Mouse (Mus musculus): ENCODE measurements at regions not wholly inside any gene's neighbourhood (a gene's known extent, or its start where the extent isn't known, plus 50 kb on each side); places are given as distances from the start of the nearest gene placed in this dataset.

DNA sequence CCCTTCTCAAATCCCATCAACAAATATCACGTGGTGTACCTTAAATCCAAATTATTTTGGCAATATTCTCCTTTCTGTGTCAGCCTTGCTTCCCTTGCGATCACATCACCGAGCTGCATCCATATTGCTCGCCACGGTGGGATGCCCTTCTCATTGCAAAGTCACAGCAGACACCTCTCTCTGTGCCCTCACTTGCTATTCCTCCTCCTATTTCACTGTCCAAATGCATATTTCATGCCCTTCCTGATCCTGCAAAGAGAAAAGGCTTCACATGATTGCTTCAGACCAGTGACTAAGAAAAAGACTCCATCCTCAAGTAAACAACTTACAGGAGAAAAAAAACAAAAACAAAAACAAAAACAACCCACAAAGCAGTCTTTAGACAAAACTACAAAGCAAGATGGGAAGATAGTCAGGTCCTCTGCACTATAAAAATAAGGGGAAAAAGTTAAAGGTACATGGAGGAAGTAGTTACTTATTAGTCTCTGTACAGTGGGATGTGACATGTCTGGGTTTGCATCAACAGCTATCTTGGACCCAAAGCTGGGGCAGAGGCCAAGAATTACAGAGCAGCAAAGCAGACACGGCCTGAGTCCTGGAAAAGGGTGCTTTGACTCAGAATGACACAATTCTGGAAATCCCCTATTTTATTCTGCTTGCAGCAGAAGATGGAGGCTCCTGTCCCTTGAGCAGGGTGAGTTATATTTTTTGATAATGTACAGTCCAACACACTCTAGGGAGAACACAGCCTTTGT, 349.3 kb downstream of the Zfp619 start:
- DNase-seq (ENCODE audit: extremely low spot score), result no peak

DNA sequence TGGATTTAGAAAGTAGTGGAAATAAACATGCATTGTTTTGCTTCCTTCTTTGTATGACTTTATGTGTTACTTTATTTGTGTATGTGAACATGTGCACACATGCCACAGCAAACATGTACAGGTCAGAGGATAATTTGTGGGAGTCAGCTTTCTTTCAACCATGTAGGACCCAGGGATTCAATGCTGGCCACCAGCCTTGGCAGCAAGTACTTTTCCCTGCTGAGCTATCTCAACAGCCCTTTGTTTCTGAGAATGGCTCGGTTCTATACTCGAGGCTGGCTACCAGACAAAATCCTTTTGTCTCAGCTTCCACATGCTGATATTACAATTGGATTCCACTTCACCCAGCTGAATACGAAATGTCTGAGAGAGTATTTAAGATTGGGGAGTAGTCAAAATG, 349.9 kb downstream of the Zfp619 start:
- no peak for DNase-seq (ENCODE audit: extremely low spot score)

DNA sequence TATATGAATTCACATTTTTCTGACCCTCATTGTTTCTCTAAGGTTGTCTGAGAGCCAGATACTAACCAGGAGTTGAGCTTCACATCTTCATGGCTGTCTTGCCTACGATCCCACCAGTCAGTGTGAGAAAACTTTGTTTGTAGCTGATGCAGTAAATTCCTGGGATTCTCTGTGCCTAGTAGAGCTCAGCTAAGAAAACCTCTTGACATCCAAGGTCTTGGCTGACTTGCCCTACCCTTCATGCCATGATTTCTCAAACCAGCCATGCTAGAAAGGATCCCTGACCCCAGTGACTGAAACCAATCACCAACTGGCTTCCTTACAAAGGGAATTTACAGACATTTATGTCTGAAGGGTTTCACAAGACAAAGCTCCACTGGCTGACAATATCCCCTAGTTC, 364.5 kb downstream of the Zfp619 start:
- DNase-seq (ENCODE audit: extremely low spot score), result no peak

DNA sequence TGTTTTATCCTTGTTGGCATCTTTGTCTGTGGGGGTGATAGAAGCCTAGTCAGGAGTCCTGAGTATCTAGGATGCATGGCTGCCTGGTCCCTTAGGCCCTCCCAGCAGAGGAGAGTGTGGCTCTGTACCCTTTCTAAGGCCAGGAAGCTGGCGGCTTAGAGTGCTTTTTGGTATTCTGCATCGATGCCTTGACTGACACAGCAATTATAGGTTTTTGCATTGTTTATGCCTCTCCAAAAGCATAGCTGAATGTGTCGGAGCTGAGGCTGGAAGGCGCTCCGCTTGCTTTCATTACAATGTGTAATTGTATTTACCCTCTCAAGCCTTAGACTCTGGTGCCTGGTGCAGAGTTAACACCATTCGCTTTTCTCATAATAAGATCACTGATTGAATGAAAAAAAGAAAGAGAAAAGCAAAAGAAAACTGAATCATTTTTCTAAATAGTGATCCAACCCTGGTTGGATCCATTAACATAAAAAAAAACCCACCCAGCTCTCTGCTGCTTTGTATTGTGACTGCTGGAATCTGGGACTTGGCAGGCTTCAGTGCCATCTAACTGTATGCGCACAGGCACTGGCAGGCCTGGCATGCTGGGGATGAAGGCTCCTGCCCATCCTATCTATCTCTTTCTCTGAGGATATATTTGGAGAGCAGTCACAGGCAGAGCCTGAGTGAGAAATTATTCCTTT, 376.8 kb downstream of the Zfp619 start:
- no peak for DNase-seq (ENCODE audit: extremely low spot score)

DNA sequence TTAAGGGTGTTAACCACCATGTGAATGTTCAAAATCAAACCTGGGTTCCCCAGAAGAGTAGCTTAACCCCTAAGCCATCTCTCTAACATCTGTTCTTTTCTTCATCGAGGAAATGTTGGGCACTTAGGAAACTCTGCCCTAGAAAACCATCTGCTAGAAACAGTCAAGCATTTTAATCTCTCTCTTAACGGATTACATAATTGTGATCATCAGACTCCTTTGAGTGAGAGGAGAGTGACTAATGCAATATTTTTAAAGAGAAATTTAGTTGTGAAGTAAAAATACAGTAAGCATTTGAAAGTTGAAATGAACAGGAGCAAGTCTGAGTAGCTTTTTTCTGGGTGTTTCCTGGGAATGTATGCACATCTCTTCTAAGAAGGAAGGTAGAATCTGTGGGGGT, 379.4 kb downstream of the Zfp619 start:
- no peak for DNase-seq (ENCODE audit: extremely low spot score)

DNA sequence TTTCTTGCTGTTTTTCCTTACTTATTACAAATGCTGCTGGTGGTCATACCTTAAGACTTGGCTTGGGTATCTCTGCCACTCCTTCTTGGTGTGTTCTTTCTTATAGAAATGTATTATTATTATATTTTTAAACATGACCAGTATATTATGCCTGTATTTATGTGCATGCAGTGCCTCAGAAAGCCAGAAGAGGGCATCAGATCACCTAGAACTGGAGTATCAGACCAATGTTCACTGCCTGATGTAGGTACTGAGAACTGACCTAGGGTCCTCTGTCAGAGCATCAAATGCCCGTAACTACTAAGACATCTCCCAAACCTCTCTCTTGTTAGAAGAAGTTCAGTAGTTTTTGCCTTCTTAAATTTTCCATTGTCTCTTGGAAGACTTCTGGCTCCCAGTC, 380.7 kb downstream of the Zfp619 start:
- no peak for DNase-seq (ENCODE audit: extremely low spot score)

DNA sequence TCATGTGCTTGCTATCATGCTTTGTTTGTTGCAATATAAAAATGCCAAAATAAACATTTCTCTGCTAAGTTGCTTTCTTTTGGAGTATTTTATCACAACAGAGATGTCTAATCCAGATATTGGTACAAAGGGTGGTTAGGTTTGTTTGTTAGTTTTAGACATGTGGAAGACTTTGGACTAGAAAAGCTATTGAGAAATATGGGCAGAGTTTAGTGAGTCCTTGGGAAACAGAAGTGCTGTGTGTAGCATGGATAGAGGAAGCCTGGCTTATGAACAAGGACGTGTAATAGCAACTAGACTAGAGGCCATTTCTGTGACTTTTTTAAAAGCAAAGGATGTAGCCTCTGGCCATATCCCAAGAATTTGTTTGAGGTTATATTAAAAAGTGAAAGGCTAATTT, 416.4 kb downstream of the Zfp619 start:
- no peak for DNase-seq (ENCODE audit: extremely low spot score)

DNA sequence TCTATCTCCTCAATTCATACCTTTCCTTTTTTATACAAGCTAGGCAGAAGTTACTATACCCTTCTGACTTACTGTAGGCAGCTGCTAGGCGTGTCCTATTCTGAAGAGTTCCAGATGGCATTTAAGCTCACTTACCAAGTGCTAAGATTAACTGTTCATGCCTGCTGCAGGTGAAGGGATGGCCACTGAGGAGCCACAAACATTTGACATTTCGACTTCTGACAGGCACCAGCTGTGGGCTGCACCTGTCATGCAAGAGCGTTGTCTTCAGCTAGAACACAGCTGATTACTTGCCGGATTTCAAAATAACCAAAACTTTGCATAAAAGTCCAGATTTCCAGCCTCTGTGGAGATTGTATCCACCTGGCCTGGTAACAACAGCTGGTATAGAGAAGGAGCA, 419.7 kb downstream of the Zfp619 start:
- DNase-seq (ENCODE audit: extremely low spot score), result no peak

DNA sequence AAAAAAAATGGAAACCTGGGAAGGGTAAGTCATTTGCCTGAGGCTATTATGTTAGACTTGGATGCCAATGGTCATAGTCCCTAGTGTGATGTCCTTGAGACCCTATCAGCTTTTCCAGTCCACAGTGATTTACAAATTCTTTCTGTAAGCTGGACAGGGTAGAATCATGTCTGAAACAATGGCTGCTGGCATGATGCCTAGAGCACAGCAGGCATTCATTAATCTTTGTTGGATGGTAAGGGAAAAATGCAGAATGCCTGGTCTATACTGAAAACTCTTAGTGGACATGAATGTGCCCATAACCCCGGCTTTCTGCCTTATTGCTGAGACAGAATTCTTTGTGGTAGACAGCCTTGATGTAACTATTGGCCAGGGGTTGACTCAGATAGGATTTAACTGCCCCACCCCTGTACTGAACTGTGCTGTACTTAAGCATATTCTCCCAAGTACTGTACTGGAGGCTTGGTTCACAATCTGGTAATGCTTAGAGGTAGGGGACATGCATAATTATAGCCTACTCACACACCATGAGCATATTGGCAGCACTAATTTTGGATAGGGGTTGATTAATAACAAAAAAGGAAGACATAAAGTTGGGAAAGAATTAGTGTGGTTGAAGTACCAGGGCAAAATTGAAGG, 424.8 kb downstream of the Zfp619 start:
- DNase-seq (ENCODE audit: extremely low spot score), result no peak

DNA sequence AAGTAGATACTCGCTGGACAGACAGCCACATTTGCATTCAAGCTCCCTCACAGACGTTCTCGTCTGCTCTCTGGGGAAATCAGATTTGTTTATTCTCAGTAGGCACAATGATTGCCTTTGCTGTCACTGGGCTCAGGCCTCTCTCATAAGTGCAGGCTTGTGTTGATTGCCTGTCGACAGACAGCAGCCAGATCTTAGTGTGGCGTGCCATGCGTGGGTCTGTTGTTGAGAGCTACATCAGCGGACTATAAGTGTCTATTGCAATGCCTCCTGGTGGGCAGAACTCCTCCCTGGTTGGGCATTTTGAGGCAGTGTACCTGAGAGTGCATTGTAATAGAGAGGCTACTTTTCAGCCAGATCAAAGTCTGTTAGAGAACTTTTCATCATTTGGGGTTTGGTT, 436.5 kb downstream of the Zfp619 start:
- no peak for DNase-seq (ENCODE audit: extremely low spot score)

DNA sequence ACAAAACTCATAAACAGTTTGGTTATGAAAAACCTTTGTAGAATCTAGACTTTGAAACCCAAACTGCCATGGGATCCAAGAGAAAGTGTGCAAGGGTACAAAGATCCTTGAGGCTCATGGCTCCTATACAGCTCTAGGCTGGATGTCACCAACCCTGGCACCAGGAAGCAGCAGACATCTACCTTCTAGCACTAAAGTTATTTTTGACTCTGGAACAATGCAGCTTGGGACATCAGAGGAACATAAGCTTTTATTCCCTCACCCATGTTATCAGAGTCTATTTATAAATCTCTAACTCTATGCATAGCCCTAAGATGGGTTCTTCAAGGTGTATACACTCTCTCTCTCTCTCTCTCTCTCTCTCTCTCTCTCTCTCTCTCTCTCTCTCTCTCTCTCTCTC, 437.4 kb downstream of the Zfp619 start:
- DNase-seq (ENCODE audit: extremely low spot score), result no peak

DNA sequence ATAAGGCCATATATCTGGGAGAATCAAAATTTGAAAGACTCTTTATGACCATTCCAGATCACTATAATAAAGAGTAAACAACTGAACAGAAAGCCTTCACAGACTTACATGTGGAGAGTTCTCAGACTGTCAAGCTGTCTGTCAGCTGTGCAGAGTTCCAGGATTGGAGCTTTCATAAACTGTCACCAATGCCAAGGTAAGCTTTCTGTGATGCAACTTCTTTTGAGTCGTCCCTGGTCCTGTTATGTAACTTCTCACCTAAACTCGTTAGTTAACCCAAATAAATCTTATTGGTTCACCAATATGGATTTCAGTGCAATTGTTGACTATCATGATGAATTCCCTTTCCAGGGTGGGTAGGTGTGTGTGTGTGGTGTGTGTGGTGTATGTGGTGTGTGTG, 460.6 kb downstream of the Zfp619 start:
- DNase-seq (ENCODE audit: extremely low spot score), result no peak

DNA sequence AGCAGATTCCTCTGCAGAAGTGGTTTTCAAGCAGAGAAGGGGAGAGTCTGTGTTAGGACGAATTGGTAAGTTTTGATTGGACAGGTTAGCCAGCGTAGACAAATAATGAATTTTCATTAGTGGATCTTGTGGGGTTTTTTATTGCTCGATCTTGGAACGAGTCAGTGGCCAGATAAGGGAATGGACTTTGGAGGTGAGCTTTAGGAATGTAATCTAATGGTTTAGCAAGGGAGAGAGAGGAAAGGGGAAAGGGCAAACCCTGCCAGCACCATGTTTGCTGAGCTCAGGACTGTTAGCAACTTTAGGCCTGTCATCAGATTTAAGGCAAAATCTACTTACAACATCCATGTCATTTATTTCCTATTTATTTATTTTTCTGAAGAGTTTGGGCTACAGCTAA, 464.1 kb downstream of the Zfp619 start:
- DNase-seq (ENCODE audit: extremely low spot score), result no peak
